Mouse (Mus musculus) ES-Bruce4 (cell line): ENCODE data around the gene Tmem132c. TPM values are rescaled to one million over a fixed set of nuclear protein-coding genes. Genes with fewer than 3 reads are reported as not detected.

ENCODE experiments used
- H3K27ac ChIP-seq: 2 replicates; pipeline ENCODE4 v1.5.1; 2012; ENCODE audit warnings: low read length, inconsistent platforms; ENCODE audit not compliant: insufficient read depth
- H3K27me3 ChIP-seq: 2 replicates; pipeline ENCODE4 v1.6.1; 2012; ENCODE audit warnings: mild to moderate bottlenecking, low read length, inconsistent platforms; ENCODE audit not compliant: control insufficient read depth, poor library complexity, insufficient read depth, severe bottlenecking
- H3K36me3 ChIP-seq: 2 replicates; pipeline ENCODE4 v1.6.1; 2012; ENCODE audit warnings: inconsistent platforms, mild to moderate bottlenecking, low read length, moderate library complexity; ENCODE audit not compliant: control insufficient read depth, poor library complexity, insufficient read depth, severe bottlenecking
- H3K4me1 ChIP-seq: one replicate; pipeline ENCODE4 v1.8.1; 2011; ENCODE audit warnings: low read length; ENCODE audit not compliant: control insufficient read depth, insufficient read depth
- H3K4me3 ChIP-seq: 2 replicates; pipeline ENCODE4 v1.5.1; 2011; ENCODE audit warnings: low read depth, mild to moderate bottlenecking, low read length
- H3K9ac ChIP-seq: 2 replicates; pipeline ENCODE4 v1.6.1; 2012; ENCODE audit warnings: low read depth, mild to moderate bottlenecking, inconsistent platforms; ENCODE audit not compliant: poor library complexity, severe bottlenecking
- H3K9me3 ChIP-seq: replicated peaks from 2 replicates; pipeline ENCODE4 v1.6.1; 2012; ENCODE audit warnings: mild to moderate bottlenecking, low read length, inconsistent platforms; ENCODE audit not compliant: control insufficient read depth, poor library complexity, insufficient read depth, severe bottlenecking
- CTCF ChIP-seq: IDR thresholded peaks from one replicate; pipeline ENCODE4 v1.8.1; 2011; ENCODE audit warnings: low read depth, low read length
- EP300 ChIP-seq: IDR thresholded peaks from 2 replicates; pipeline ENCODE4 v1.6.1; 2011; ENCODE audit warnings: low read depth, low read length; ENCODE audit not compliant: insufficient read depth
- POLR2A ChIP-seq: IDR thresholded peaks from one replicate; pipeline ENCODE4 v1.8.1; 2011; ENCODE audit warnings: low read length; ENCODE audit not compliant: insufficient read depth
- polyA plus RNA-seq: library from polyadenylated mRNA; stranded (reverse); fragments of >200 nt; gene quantifications from 2 replicates; pipeline ENCODE4 v1.2.4, GENCODE M21; 2011; ENCODE audit warnings: low read depth; ENCODE audit not compliant: missing spikeins, insufficient read depth, insufficient read length

The Tmem132c gene
- polyA plus RNA-seq, 1 experiment, result 3.1 TPM

DNA sequence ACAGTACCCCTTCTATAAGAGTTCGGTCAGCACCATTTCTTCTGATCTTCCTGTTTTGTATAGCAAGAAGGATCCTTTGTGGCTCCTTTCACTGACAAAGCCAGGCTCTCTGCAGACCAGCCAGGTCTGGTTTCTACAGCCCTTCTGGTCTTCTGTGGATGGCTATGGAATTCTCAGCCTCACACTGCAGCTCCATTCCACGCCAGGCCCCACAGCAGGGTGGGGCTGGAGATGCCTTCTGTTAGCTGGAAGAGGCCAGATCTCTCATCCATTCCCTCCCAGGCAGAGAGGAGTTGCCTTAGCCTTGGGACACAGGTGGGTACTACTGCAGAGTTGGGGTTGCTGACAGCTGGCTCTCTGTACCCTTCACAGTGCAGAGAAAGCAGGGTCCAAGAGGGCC, 72.0 kb downstream of the Tmem132c start:
- no peaks in the 10 kb centered on the region for H3K27me3 ChIP-seq
- no peaks in the 10 kb centered on the region for H3K9me3 ChIP-seq
- TF ChIP-seq CTCF (no peak), POLR2A (no peak), EP300 (no peak)
- H3K4me1 ChIP-seq, result no peaks in the 10 kb centered on the region
- H3K9ac ChIP-seq, result no peak overlapping the region
- H3K27ac ChIP-seq, result no peak overlapping the region
- H3K36me3 ChIP-seq, result no peaks in the 10 kb centered on the region
- H3K4me3 ChIP-seq, result no peak overlapping the region

DNA sequence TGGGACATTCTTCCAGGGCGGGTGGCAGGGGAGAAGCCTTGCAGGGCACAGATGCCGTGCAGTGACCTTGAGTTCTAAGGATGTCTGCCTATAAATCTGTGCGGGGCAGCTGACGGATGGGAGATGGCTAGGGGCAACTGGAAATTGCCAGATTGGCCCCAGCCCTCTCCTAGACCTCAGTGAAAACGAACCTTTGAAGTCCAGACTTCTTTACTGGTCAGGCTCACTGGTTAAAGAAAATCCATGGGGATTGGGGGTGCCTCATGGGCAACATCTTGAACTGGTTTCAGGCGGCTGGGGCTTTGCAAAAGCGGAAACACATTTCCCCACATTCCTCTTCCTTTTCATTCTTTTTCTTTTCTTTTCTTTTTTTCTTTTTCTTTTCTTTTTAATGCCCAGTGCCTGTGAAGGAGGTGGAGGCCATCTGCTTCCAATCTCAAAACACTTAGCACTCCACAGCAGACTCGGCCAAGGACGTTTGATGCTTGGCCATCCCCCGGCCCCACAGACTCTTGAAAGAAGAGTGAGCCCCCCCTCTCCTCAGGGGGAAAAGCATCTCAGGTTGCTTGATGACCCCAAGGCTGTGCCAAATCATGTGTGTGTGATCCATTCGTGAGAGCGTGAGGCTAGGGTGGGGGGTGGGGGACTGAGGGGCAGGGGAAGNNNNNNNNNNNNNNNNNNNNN, 77.6 kb downstream of the Tmem132c start:
- Histone ChIP-seq H3K9me3 (no peaks in the 10 kb centered on the region), H3K27ac (no peak overlapping the region), H3K4me3 (no peak overlapping the region), H3K27me3 (no peaks in the 10 kb centered on the region), H3K4me1 (no peaks in the 10 kb centered on the region), H3K9ac (no peak overlapping the region), H3K36me3 (no peaks in the 10 kb centered on the region)
- TF ChIP-seq CTCF (no peak), EP300 (no peak), POLR2A (no peak)

DNA sequence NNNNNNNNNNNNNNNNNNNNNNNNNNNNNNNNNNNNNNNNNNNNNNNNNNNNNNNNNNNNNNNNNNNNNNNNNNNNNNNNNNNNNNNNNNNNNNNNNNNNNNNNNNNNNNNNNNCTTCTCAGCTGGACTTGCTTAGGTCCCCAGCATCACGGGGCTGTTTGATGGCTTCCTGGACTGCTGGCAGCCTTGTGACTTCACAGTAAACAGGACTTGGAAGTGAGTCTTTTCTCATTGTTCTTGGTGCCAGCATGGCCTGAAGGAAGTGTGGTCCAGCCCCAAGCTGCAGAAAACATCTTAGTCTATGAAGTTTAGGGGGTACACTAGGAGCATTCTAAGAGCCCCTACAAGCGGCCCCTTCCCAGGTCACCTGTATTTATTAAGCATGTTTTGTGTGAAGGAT, 83.0 kb downstream of the Tmem132c start:
- no peak overlapping the region for H3K4me3 ChIP-seq
- H3K9ac ChIP-seq, result no peak overlapping the region
- H3K9me3 ChIP-seq, result no peaks in the 10 kb centered on the region
- TF ChIP-seq CTCF, result no peak
- TF ChIP-seq POLR2A, result no peak
- no peak for TF ChIP-seq EP300
- no peaks in the 10 kb centered on the region for H3K4me1 ChIP-seq
- H3K27ac ChIP-seq, result no peak overlapping the region
- H3K27me3 ChIP-seq, result no peaks in the 10 kb centered on the region
- H3K36me3 ChIP-seq, result no peaks in the 10 kb centered on the region

DNA sequence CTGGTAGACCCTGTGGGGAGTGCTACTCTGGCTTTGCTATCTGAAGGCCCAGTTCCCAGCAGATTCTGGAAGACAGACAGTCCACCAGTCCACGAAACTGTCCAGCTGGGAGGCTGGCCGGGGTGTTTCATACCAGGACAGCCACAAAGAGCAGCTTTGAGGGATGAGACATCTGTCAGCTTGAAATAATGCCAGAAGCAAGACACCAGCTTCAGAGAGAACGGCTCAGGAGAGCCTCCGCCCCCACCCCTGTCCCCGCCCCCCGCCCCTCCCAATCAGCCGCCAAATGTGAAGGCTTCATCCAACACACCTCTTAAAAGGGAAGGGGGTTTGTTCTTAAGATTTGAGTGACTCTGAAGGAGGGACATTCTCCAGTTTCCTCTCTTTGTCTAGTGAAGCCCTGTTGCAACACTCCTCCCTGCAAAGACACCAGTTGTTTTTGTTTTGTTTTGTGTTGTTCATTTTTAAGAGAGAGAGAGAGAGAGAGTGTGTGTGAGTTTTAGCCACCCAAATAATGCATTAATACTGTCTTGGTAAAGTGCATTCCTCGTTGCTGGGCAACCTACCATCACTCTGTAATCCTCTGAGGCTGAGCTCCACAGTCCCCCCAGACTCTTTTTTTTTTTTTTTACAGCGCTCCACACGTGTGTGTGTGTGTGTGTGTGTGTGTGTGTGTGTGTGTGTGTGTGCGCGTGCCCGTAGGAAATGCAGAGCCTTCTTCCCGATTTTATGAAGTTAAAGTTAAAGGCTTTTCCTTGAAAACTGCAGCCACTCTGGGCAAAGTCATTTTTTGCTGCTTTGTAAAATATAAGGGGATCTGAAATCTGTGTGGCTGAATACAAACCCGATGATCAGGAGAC, 94.7 kb downstream of the Tmem132c start:
- H3K4me3 ChIP-seq, result no peak overlapping the region
- no peak for TF ChIP-seq EP300
- no peak for TF ChIP-seq POLR2A
- TF ChIP-seq CTCF, result no peak

DNA sequence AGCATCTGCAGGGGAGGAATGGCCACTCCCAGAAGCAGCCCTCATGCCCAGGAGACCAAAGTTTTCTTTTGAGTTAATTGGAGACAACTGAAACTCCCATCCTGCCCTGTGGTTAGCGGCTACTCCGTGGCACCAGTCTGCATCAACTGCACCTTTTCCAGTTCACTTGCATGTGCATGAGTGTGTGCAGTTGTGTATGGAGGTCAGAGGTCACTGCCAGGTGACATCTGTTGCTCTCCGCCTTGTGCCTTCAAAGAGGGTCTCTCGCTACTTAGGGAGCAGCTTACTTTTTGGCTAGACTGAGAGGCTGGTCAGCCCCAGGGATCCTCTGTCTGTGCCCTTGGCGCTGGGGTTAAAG, 95.3 kb downstream of the Tmem132c start:
- H3K36me3 ChIP-seq, result no peaks in the 10 kb centered on the region
- H3K9me3 ChIP-seq, result no peaks in the 10 kb centered on the region
- H3K4me3 ChIP-seq, result no peak overlapping the region
- TF ChIP-seq CTCF, result no peak
- no peak for TF ChIP-seq EP300
- TF ChIP-seq POLR2A, result no peak
- H3K27me3 ChIP-seq, result no peaks in the 10 kb centered on the region
- no peak overlapping the region for H3K9ac ChIP-seq
- H3K27ac ChIP-seq, result no peak overlapping the region
- no peaks in the 10 kb centered on the region for H3K4me1 ChIP-seq

More for the DNA sequence above, 94.7 kb downstream of the Tmem132c start:
- Histone ChIP-seq H3K9ac (no peak overlapping the region), H3K27ac (no peak overlapping the region), H3K9me3 (no peaks in the 10 kb centered on the region), H3K27me3 (no peaks in the 10 kb centered on the region), H3K36me3 (no peaks in the 10 kb centered on the region), H3K4me1 (no peaks in the 10 kb centered on the region)

DNA sequence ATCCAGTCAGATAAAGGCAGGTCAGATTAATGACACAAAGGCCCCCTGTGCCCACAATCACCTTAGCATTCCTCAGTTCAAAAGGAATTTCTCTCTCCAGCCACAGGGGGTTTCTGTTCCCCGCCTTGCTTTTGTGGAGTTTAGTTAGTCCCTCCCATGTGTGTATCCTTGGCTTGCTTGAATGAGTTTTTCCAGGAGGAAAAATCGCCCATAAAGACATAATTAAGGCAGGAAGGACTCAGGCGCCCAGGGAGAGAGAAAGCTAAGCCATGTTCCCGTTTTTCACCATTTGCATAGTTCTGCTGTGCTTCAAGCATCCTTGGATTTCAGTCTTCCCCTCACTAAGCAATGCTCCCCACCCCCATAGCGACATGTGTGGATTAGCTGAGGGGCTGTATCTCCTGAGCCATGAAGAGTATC, 97.4 kb downstream of the Tmem132c start:
- no peak overlapping the region for H3K27ac ChIP-seq
- H3K27me3 ChIP-seq, result no peaks in the 10 kb centered on the region
- no peaks in the 10 kb centered on the region for H3K9me3 ChIP-seq
- no peak overlapping the region for H3K4me3 ChIP-seq
- 0 out of 2 replicates have a peak, but pooled peaks have one; percentile 26 for TF ChIP-seq EP300
- no peak for TF ChIP-seq CTCF
- H3K4me1 ChIP-seq, result no peaks in the 10 kb centered on the region
- H3K9ac ChIP-seq, result no peak overlapping the region
- H3K36me3 ChIP-seq, result no peaks in the 10 kb centered on the region
